In the genomic region with DNA sequence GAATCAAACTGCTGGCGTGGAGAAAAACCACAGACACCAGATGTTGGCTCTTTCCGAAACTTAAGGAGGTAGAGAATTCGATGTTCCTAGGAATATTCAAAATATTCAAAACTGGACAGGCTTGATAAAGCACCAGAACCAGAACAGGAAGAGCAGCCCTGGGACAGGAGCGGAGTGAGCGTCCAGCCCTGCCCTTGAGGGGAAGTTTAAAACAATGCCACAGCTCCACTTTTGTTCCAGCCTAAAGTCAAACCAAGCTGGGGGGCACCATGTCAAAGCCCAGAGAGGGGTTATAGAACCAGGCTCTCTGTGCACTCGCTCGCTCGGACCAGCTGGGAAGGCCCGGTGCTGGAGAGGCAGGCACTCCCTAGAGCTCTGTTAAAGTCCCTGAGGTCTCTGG, we compare ENCODE assay signal across 12 mouse cellular contexts. TPM values are rescaled to one million over a fixed set of nuclear protein-coding genes. Genes with fewer than 3 reads are reported as not detected.
DNase-seq lines count a peak whose midpoint lies in the region; ATAC-seq and TF ChIP-seq lines count a peak whose summit lies in the region.
"Had no signal": no experiment of that assay in that cellular context is flagged by ENCODE, and none has a peak within 500 bp of the region (broad histone marks: within the 10 kb centered on the region; RNA-seq: fewer than 3 reads in every experiment).

No protein-coding gene starts in this region.

- WGBS in heart, embryonic 10.5 days: 80% methylated on average over 9 of the region's 9 CpGs
- 59% methylated on average over 9 of the region's 9 CpGs for WGBS in liver, embryonic 16.5 days (ENCODE audit: insufficient replicate concordance)

- H3K27me3 ChIP-seq in heart, embryonic 10.5 days (ENCODE audit: insufficient read depth, poor library complexity, severe bottlenecking): no peaks in the 10 kb centered on the region
- no peaks in the 10 kb centered on the region for H3K27me3 ChIP-seq in liver, embryonic 16.5 days (ENCODE audit: control insufficient read depth, insufficient read depth, low read depth, low read length)
- H3K27me3 ChIP-seq: megakaryocyte, embryonic 14.5 days had no signal

- H3K9me3 ChIP-seq in heart, embryonic 10.5 days: no peaks in the 10 kb centered on the region
- no peaks in the 10 kb centered on the region for H3K9me3 ChIP-seq in liver, embryonic 16.5 days (replicated peaks; ENCODE audit: control insufficient read depth, low read length)

- no peak overlapping the region for H3K9ac ChIP-seq in liver, embryonic 16.5 days (ENCODE audit: low read depth, low read length)

- no peak for TF ChIP-seq CTCF in bone marrow macrophage, adult 2 months (IDR thresholded peaks at IDR 0.05; ENCODE audit: low read depth, low read length)

- no peak for TF ChIP-seq POLR2A in bone marrow macrophage, adult 2 months (IDR thresholded peaks at IDR 0.05; ENCODE audit: borderline replicate concordance, low read depth, low read length)

- peaks cover 12% of the 10 kb centered on the region for H3K36me3 ChIP-seq in heart, embryonic 10.5 days
- H3K36me3 ChIP-seq in liver, embryonic 16.5 days (ENCODE audit: control insufficient read depth, insufficient read depth): no peaks in the 10 kb centered on the region

- peaks cover 71% of the 10 kb centered on the region for H3K4me1 ChIP-seq in bone marrow macrophage, adult 2 months (ENCODE audit: control insufficient read depth, insufficient read depth, low read length)
- peaks cover 40% of the 10 kb centered on the region for H3K4me1 ChIP-seq in heart, embryonic 10.5 days
- H3K4me1 ChIP-seq in liver, embryonic 16.5 days (ENCODE audit: control insufficient read depth, low read depth, low read length): peaks cover 27% of the 10 kb centered on the region

- no peak overlapping the region for H3K4me2 ChIP-seq in liver, embryonic 16.5 days (ENCODE audit: low read depth, low read length)

- peak overlapping the region; percentile 39 for H3K27ac ChIP-seq in bone marrow macrophage, adult 2 months (ENCODE audit: insufficient read depth, low read depth, low read length)
- H3K27ac ChIP-seq in heart, embryonic 10.5 days: peak overlapping the region; percentile 17; the same call in 1 of the 2 replicates
- peak overlapping the region; percentile 58 for H3K27ac ChIP-seq in liver, embryonic 16.5 days (ENCODE audit: low read length)

- no peak overlapping the region for H3K4me3 ChIP-seq in bone marrow macrophage, adult 2 months (ENCODE audit: insufficient read depth, low read length)
- H3K4me3 ChIP-seq in heart, embryonic 10.5 days: no peak overlapping the region
- no peak overlapping the region for H3K4me3 ChIP-seq in liver, embryonic 16.5 days (ENCODE audit: low read depth, low read length)
- H3K4me3 ChIP-seq: megakaryocyte, embryonic 14.5 days had no signal

- ATAC-seq in liver, embryonic 16.5 days (ENCODE audit: low read depth): no peak
- no peak for ATAC-seq in megakaryocyte, adult 5-6 weeks (ENCODE audit: poor library complexity, severe bottlenecking)
- ATAC-seq: forebrain, embryonic 16.5 days had no signal

- DNase-seq in kidney, postnatal 14 days: peak; percentile 52
- no peak for DNase-seq in kidney, adult 9 months
- no peak for DNase-seq in heart, embryonic 10.5 days (ENCODE audit: low spot score)
- DNase-seq in layer of hippocampus, adult 8-10 months (ENCODE audit: low spot score in 2 of 2): no peak
- DNase-seq in thymus, postnatal 10 days (ENCODE audit: low spot score in 2 of 2): no peak
- DNase-seq: layer of hippocampus, adult 9-11 months; thymus, postnatal 25 days had no signal

RNA-seq across cellular contexts. Expression of a gene that starts 8.3 kb away (rescaled TPM):
- polyA plus RNA-seq in bone marrow macrophage, adult 2 months (2012; ENCODE audit: insufficient read depth, insufficient read length, missing spikeins): 48.2 and 61.3 TPM in 2 replicates
- polyA plus RNA-seq in heart, embryonic 10.5 days (2016; fragmentation: Nextera tagmentation; extraction: Ambion mirVana): 15.2 and 17.0 TPM in 2 replicates
- polyA plus RNA-seq in liver, embryonic 16.5 days (2015; fragmentation: Nextera tagmentation; extraction: Ambion mirVana): 7.6 and 8.2 TPM in 2 replicates
- 37.2 and 42.4 TPM in 2 replicates for total RNA-seq in megakaryocyte, adult 5-6 weeks (2015)
- total RNA-seq in megakaryocyte, adult 5-6 weeks (2017): 43.1 and 50.8 TPM in 2 replicates
- total RNA-seq in layer of hippocampus, adult 8-10 months (2022): 10 to 100 TPM; 41.6 to 54.7 (median 52.8) TPM

RNA-seq across cellular contexts. Expression of a gene that starts 49.9 kb away (rescaled TPM):
- polyA plus RNA-seq in bone marrow macrophage, adult 2 months (2012; ENCODE audit: insufficient read depth, insufficient read length, missing spikeins): 0.35 and 0.56 TPM in 2 replicates
- 12.5 and 24.3 TPM in 2 replicates for polyA plus RNA-seq in heart, embryonic 10.5 days (2016; fragmentation: Nextera tagmentation; extraction: Ambion mirVana)
- 168 and 194 TPM in 2 replicates for polyA plus RNA-seq in liver, embryonic 16.5 days (2015; fragmentation: Nextera tagmentation; extraction: Ambion mirVana)
- 10.8 and 11.3 TPM in 2 replicates for total RNA-seq in megakaryocyte, adult 5-6 weeks (2015)
- 9.1 and 14.0 TPM in 2 replicates for total RNA-seq in megakaryocyte, adult 5-6 weeks (2017)
- 10 to 100 TPM; 80.9 to 89.3 (median 85.5) TPM for total RNA-seq in layer of hippocampus, adult 8-10 months (2022)
